Mouse (Mus musculus) large intestine, adult 2 months (tissue): ENCODE data around the gene Arhgap42. TPM values are rescaled to one million over a fixed set of nuclear protein-coding genes. Genes with fewer than 3 reads are reported as not detected.
A peak's percentile ranks its signal among the peaks of the same experiment; 100 is the strongest.

ENCODE experiments used
- DNase-seq: peaks from one replicate; pipeline ENCODE4 v3.0.0-alpha.2; 2012; ENCODE audit warnings: low read depth, low spot score
- WGBS: fragments of 180-500 bp; shearing (Covaris S2); methylation state at CpG from one replicate; pipeline ENCODE4 v1.1.7; 2018; 5-methylcytosine and 5-hydroxymethylcytosine counted together
- polyA plus RNA-seq: library from polyadenylated mRNA; depleted of rRNA; stranded (reverse); fragments of >200 nt; gene quantifications from 2 replicates; pipeline ENCODE4 v1.2.3, GENCODE M21; 2012

Gene Arhgap42
- polyA plus RNA-seq, 1 experiment = 5.0 TPM

DNA sequence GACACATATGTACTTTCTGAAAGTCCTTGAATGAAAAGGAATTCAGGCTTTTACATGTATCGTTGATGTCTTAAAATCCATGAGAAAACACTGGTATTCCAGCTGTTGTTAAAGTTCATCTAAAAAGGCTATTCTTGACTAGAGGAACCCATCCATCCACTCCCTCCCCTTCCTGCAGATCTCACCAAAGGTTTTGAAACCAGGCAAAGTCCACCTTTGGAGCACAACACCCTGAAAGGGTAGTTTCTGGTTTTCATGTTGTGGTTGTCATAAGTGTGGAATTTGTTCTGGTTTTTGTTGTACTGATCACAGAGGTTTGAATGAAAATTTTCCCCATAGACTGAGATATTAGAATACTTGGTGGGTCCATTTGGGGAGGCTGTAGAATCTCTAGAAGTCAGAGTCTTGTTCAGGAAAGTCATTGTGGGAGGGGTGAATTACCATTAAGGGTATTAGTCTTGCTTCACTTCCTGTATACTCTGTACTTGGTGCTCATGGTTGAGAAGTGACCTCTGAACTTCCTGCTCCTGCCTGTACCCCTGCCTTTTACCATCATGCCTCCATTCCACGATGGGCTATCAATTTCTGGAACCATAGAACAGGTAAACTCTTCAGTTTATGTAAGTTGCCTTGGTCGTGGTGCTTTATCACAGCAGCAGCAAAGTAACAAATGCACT lies 27.4 kb downstream of the Arhgap42 start:
- DNase-seq = no peak
- 64% methylated on average over 3 of the region's 3 CpGs for WGBS

DNA sequence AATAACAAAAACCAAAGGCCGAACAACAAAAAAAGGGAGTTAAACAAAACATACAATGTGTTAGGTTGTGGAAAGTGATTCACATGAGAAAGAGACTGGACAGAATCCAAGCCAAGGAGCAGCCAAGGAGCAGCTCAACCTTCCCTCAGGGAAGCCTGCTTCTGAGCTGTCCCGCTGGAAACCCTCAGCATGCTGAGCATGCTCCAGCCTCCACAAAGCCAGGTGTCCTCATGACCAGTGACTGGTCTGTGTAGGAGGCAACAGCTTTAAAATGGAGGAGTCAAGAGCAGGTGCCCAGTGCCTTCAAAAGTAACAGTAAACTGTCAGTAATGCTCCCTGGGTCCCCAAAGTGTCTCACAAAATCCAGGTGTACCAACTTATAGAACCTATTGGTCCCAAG lies 28.4 kb downstream of the Arhgap42 start:
- WGBS = 87% methylated on average over 2 of the region's 2 CpGs
- no peak for DNase-seq

DNA sequence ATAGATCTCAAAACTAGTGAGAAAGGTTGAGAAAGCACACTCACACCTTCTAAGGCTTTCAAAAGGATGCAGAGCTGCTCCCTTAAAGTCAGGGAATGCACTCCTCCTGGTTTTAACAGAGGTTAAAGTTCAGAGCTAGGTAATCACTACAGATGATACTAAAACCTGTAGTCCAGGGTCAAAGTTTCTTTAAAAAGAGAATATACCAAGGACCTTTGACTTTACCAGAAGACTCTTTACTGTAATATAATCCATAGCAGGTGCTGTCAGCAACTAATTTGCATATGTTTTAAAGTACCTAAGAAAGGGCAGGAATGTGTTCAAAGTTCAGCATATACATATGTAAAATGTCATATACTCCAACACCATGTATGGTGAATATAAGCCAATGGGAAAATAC lies 30.7 kb downstream of the Arhgap42 start:
- peak; percentile 52 for DNase-seq

DNA sequence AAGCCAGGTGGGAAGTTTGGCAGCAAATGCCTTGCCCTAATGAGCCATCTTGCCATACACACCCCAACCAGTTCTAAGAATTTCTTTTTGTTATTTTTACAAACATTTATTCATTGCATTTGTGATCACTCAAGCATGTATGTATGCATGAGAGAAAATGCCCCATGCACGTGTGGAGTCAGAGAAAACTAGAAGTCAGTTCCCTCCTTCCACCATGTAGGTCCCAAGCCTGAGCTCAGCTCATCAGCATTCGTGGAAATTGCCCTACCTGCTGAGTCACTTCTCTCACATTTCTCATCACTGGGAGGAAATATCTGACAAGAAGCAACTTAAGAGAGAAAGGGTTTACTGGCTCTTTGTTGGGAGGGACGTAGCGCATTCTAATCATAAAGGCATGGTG lies 31.6 kb downstream of the Arhgap42 start:
- no peak for DNase-seq
- 59% methylated on average over 4 of the region's 4 CpGs for WGBS

DNA sequence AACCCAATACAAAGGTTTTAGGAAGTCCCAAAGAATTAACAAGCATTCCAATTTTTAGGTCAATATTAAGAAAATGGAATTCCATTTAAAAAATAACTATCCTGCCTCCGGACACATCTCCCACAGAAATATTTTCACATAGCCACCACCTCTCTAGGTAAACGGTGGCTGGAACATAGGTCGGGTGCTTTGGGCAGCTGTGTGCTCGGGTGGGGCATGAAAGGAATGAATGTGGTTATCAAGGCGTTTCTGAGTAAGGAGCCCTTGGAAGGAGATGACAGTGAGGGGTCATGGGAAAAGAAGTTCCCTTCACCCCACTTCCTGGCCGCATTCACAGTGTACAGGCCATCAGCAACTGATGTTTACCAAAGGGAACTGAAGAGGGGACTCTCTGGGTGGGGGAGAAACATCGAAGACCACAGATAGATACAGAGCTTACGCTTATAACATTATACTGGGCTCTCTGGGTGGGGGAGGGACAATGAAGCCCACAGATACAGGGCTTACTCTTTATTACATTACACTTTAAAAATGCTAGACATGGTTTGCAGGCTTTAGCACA lies 38.0 kb downstream of the Arhgap42 start:
- WGBS = 37% methylated on average over 8 of the region's 8 CpGs
- no peak for DNase-seq

DNA sequence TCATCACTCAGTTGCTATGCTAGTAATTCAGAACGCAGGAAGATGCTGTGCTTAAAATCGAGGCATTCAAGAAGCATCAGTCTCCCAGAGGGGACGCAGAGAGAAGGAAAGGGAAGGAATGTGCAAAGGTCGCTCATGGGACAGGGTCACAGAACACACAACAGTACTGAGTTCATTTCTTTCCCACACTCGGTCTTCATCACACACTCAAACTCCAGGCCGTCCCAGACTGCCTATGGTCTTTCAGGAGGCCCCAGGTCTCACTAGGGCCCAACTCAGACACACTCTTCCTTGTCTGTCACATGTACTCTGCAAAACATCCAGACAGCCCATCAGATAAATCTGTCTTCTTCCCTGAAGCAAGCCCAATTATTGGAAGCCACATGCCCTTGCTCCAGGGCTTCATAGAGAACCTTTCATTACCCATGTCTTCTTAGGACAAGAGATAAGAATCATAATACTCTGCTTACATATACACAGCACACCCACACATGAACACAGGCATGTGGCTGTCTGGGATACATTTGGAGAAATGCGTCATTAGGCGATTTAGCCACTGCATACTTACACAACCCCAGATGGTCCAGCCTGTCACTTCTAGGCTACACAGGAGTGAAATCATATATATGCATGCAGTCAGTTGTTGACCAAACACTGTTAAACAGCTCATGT lies 39.6 kb downstream of the Arhgap42 start:
- 70% methylated on average over 8 of the region's 8 CpGs for WGBS
- DNase-seq = no peak

DNA sequence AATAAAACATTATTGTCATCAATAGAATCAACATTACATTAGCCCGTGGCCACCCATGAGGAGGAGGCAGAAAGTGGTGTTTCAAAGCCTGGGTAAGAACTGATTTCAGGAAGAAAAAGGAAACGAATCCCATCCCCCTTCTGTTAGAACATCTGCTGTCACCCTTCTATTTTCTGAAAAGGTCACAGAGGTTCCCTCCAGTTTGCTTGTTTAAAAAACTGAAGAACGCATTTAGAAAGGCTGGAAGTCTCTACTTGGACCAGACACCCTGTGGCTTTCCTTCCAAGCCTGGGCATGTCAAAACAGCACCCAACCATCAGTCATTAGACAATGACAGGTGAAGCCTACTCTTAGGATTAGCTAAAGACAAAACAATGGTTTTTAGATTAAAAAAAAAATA lies 40.3 kb downstream of the Arhgap42 start:
- WGBS = 37% methylated on average over 3 of the region's 3 CpGs
- no peak for DNase-seq

DNA sequence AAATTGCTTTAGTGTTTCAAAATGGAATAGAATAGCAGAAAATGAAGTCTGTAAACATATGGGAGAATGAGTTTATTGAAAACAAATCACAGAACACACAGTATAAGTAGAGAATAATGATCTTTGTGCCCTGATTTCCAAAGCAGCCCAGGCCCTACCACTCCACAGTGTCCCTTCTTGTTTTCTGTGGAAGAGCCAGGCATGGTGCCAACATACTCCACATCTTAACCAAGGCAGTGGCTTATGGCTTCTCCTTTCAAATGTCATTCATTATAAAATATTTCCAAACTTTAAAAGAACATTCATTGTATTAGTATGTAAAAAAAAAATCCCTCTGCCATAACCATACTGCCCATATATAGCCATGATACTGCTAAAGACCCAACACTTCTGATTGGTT lies 42.9 kb downstream of the Arhgap42 start:
- no peak for DNase-seq

DNA sequence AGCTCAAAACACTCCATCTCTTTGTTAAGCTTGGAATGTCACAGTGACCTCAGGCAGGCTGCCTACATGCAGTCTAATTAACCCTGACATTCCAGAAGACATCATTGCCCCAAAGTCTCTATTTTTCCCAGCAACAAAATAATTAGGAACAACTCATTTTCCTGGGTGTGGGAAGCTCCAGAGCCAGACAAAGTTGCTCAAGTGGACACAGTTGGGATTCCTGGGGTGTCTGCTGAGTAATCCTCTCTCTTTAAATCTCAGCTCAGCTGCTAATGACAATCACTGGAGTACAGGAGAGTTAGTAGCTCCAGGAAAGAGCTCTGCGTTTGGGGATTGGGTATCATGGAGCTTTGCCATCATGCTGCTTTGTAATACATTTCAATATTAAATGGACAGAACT lies 44.4 kb downstream of the Arhgap42 start:
- DNase-seq = no peak
- 87% methylated on average over 1 of the region's 1 CpGs for WGBS

DNA sequence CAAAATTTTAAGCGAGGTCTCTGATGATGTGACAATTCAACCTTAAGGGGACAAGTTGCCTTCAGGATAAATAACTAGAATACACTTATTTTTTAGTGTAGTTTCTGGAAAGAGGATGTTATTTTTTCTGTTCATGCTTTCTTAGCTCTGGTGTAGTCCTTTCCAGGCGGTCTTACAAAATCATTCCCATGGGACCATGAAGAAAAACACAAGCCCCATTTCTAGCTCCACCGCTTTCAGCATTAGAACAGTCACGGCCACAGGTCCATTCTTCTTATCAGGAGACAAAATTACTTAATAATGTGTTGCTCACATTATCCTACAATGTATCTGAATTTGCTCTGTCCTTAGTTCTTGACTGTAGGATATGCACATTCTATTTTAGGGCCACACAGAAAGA lies 46.2 kb downstream of the Arhgap42 start:
- WGBS = 86% methylated on average over 4 of the region's 4 CpGs
- DNase-seq = no peak

DNA sequence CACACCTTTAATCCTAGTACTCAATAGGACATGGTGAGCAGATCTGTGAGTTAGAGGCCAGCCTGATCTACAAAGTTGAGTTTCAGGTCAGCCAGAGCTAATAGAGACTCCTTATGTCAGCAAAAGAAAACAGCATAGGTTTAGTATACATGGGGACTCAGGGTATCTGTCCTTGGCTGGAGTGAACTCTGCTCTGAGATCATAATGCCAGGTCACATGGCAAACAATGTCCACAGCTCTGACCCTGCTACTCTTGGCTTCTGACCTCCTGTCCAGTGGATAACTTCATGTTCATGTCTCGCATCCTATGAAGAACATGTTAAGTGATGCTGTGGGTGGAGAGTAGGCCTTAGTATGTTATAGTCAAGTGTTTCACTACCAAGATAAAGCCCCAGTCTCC lies 48.1 kb downstream of the Arhgap42 start:
- no peak for DNase-seq
- 100% methylated on average over 1 of the region's 1 CpGs for WGBS

DNA sequence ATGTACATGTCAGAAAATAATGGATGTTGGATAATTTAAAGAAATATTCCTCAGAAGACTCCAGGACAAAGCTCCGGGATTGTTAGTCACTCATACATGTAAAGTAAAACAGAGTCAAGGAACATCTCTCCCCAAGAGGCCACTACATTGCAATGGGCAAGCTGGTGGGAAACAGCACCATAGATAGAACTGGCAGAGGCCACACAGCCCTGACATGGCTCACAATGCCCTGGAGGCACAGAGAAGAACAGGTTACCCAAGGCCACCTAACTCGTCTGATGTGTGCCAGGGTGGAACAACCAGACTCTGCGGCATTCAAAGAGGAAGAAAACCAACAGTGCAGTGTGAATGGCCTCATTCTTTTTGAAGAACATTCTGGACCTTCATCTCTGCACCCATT lies 50.7 kb downstream of the Arhgap42 start:
- DNase-seq = no peak
- 68% methylated on average over 3 of the region's 3 CpGs for WGBS

DNA sequence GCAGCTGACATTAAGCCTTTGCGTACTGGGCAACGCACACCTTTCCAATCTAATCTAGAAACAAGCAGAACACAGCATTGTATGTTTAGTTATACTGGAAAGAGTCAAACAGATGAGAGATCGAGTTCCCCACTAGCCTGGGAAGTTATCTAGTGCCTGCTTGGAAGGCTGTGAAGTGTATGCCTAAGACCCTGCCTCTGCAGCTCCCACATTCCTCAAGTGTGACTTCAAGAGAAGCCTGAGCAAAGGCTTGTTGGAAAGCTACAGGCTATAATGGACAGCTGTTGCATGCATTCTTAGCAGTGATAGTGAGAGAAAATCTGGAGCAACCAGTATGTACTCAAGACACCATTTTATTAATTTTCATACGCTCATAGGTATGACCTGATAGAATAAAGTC lies 61.2 kb downstream of the Arhgap42 start:
- 81% methylated on average over 4 of the region's 4 CpGs for WGBS
- no peak for DNase-seq

DNA sequence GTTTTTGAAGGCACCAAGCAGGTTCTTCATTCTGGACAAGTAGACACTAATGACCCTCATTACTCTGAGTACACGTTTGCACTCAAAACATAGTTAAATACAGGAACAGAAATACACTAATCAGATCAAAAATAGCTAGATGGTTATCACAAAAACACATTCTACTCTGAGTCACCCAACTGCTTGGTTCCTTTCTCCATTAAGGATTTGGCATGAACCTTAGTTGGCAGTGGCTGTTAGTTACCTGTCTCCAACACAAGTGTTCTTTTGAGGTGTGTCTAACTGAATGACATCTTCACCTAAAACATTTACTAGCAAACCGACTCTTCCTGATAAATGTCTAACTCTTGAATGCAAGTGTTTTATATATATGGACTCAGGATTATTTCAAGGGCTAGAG lies 64.0 kb downstream of the Arhgap42 start:
- DNase-seq = no peak
- 23% methylated on average over 2 of the region's 2 CpGs for WGBS

DNA sequence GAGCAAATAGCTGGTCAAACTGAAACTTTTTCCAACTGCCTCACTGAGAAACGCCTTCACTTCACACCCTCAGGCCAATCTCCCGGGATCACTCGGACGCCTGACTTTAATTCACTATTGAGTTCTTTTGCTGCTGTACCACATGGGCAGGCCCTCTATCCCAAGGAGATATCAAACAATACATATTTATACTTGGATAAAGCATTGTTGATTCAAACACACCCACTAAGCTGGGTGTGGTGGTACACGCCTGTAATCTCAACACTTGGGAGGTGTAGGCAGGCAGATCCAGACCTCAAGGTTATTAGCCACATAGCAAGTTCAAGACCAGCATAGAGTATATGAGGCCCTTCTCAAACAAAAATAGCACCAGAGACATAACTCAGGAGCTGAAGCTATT lies 64.7 kb downstream of the Arhgap42 start:
- 42% methylated on average over 5 of the region's 5 CpGs for WGBS
- peak; percentile 45 for DNase-seq

DNA sequence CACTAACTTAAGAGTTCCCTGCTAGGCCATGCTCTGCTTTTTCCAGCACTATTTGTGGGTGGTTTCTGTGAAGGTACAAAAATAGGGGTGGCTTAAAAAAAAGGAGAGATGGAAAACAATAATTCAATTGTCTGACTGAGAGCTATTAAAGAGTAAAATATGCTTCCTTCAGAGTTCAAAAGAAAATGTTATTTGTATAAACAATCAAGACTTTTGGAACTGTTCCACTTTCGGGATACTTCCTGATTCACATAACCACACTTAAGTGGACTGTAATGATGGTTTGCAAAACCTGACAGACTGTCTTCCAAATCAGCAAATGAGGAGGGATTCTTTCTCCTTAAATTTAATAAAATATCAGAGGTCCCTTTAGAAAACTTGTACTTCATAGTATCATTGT lies 65.8 kb downstream of the Arhgap42 start:
- WGBS = 11% methylated on average over 1 of the region's 1 CpGs
- peak; percentile 33 for DNase-seq

DNA sequence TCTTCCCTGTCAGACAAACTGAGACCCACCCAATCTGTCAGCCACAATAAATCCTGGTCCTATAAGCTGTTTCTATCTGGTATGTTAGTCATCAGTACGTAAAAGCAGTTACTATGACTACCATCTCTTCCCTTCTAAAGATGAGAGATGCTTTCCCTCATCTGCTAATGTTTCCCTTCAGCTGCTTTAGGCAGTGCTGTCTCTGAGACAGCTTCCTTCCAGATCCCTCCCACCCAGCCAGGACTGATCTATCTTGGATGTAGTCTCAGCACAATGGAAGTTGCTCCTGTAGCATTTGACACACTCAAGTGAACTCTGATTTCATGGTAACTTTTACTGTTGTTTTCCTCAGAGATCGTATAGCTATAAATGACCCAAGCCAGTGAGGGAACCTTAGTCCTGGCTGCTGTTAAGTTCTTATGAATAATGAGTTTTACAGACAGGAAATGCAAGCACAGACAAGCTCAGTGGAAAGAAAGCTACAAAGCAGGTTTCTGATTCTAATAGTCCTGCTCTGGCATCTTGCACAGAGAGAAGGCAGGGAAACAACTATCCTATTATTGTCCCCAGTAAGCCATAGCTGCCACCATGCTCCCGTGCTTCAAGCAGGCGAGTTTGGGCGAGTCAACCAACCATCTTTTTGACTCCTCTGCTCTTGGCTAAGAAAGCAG lies 67.6 kb downstream of the Arhgap42 start:
- DNase-seq = peak; percentile 29
- WGBS = 27% methylated on average over 5 of the region's 5 CpGs

DNA sequence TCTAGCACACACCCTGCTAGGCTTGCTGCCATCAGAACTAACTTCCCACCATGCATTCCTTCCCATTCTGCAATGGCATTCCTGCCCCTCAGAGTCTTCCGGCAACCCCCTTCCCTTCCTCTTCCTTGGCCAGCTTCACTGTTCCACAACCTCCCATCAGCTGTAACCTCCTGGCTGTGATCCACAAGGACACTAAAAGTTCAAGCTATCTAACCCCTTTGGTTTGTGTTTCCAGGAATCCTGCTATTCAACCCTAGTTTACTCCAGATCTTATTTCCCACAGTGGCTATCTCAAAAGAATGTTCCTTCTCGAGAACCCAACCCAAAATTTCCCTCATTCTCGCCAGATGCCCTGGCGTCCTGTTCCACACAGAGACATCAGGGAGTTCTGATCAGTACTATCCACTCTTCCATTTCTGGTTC lies 73.2 kb downstream of the Arhgap42 start:
- WGBS = 43% methylated on average over 4 of the region's 4 CpGs
- no peak for DNase-seq

DNA sequence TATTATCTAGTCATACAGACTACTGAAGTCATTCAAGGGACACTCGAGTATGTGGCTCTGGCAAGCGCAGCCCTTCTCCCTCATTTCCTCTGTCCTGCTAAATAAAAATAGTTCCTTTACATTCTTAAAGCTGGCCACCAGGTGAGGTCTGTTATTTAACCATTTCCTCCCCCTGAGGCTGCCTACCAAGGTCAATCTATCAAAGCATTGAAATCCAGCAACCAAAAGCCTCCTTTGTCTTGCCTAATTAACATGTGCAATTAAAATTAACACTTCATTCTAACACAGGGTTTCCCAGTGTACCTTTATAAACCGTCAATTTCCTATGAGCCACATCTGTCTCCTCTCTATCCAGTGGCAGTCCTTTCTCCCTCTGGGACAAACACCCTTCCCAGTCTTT lies 78.2 kb downstream of the Arhgap42 start:
- no peak for DNase-seq
- WGBS = 73% methylated on average over 3 of the region's 3 CpGs

DNA sequence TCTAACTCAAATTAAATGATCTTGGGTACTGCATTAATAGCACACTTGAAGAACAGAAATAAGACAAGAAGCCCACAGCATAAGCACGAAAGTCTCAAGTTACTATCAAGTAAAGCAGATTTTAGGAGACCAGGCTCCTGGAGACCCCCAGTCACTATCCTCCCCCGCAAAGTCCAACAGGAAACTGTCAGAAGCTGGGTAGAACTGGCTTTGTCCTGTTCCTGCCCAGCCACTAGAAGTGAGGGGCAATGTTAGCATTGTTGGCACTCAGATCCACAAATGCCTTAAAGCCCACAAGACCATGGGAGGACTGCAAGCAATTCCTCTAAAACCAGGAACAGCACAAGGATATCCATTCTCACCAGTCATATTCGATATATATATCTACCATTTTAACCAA lies 80.7 kb downstream of the Arhgap42 start:
- WGBS = 84% methylated on average over 3 of the region's 3 CpGs
- no peak for DNase-seq

DNA sequence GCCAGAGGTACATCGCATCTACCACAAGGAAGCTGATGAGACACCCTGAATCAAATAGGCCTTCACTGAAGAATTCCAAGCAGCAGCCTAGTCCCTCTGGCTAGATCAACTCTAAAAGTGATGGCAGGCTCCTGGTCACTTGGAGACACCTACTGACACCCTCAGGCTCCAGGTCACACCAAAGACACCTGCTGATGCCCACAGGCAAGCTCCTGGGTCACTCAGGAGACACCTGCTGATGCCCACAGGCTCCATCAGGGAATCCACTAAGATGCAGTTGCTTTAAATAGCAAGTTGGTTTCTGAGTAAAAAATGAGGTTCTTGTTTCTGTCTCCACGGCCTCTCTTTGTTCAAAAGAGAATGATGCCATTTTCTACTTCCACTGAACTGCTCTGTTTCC lies 81.5 kb downstream of the Arhgap42 start:
- 88% methylated on average over 2 of the region's 2 CpGs for WGBS
- no peak for DNase-seq
